Mouse (Mus musculus) ES-E14 (cell line): Measurements from ENCODE around the gene Rnf166. TPM values are rescaled to one million over a fixed set of nuclear protein-coding genes. Genes with fewer than 3 reads are reported as not detected.

Experiments used
- DNase-seq: peaks from one replicate; pipeline ENCODE4 v3.0.0-alpha.2; 2013; ENCODE audit warnings: low read depth, low spot score
- H3K27ac ChIP-seq: 2 replicates; pipeline ENCODE4 v1.5.1; 2012; ENCODE audit warnings: low read depth, mild to moderate bottlenecking, low read length, moderate library complexity, mixed read lengths; ENCODE audit not compliant: poor library complexity, insufficient read depth, severe bottlenecking
- H3K36me3 ChIP-seq: 2 replicates; pipeline ENCODE4 v1.6.1; 2012; ENCODE audit warnings: mild to moderate bottlenecking, low read length, moderate library complexity, mixed read lengths; ENCODE audit not compliant: control insufficient read depth, poor library complexity, insufficient read depth, severe bottlenecking
- H3K4me1 ChIP-seq, 2 experiments: fragments of 150-350 bp in 1 of 2; sonication (generic) in 1 of 2; 2 replicates each; pipeline ENCODE4 v1.6.1; 2012; ENCODE audit warnings: low read length in 2 of 2, mild to moderate bottlenecking in 1 of 2, mixed read lengths in 1 of 2; ENCODE audit not compliant: control insufficient read depth in 2 of 2, insufficient read depth in 2 of 2, poor library complexity in 1 of 2
- H3K4me3 ChIP-seq, 2 experiments: fragments of 150-350 bp in 1 of 2; sonication (generic) in 1 of 2; 2 replicates each; pipeline ENCODE4 v1.5.1; 2012; ENCODE audit warnings: low read length in 2 of 2, low read depth in 1 of 2, mild to moderate bottlenecking in 1 of 2, mixed read lengths in 1 of 2; ENCODE audit not compliant: insufficient read depth in 1 of 2, poor library complexity in 1 of 2, severe bottlenecking in 1 of 2
- H3K9ac ChIP-seq: 2 replicates; pipeline ENCODE4 v1.6.1; 2012; ENCODE audit warnings: low read depth, mild to moderate bottlenecking, low read length, mixed read lengths; ENCODE audit not compliant: poor library complexity, insufficient read depth, severe bottlenecking
- H3K9me3 ChIP-seq: fragments of 150-350 bp; sonication (generic); 2 replicates; pipeline ENCODE4 v1.6.1; 2012; ENCODE audit warnings: low read depth, mild to moderate bottlenecking, low read length; ENCODE audit not compliant: control insufficient read depth, insufficient read depth
- CHD2 ChIP-seq: IDR thresholded peaks from 2 replicates; pipeline ENCODE4 v1.6.1; 2014; ENCODE audit warnings: mild to moderate bottlenecking, low read depth, low read length, inconsistent platforms
- HCFC1 ChIP-seq: IDR thresholded peaks from 2 replicates; pipeline ENCODE4 v1.6.1; 2012; ENCODE audit warnings: low read length, inconsistent platforms, borderline replicate concordance; ENCODE audit not compliant: insufficient read depth
- MAFK ChIP-seq: IDR thresholded peaks from 2 replicates; pipeline ENCODE4 v1.6.1; 2014; ENCODE audit warnings: mild to moderate bottlenecking, low read depth, low read length, inconsistent platforms; ENCODE audit not compliant: insufficient read depth
- ZC3H11A ChIP-seq: IDR thresholded peaks from 2 replicates; pipeline ENCODE4 v1.6.1; 2012; ENCODE audit warnings: low read depth, mild to moderate bottlenecking, inconsistent platforms, low read length, borderline replicate concordance
- ZNF384 ChIP-seq: IDR thresholded peaks from 2 replicates; pipeline ENCODE4 v1.6.1; 2012; ENCODE audit warnings: low read depth, low read length, inconsistent platforms
- in situ Hi-C, 2 experiments: fragments of 600-800 bp; cut with MboI; formaldehyde crosslinking; loops; one replicate each; pipeline ENCODE4 v1.15.1; 2025; ENCODE audit warnings: low sequenced_read_pairs in 2 of 2, inconsistent platforms in 1 of 2; ENCODE audit not compliant: unreplicated experiment in 2 of 2
- total RNA-seq: library from RNA; depleted of rRNA; stranded (reverse); fragments of 300-350 nt; gene quantifications from 2 replicates; pipeline ENCODE4 v1.2.3, GENCODE M21; 2012

Gene Rnf166
- total RNA-seq, 1 experiment = 10.8 TPM

DNA sequence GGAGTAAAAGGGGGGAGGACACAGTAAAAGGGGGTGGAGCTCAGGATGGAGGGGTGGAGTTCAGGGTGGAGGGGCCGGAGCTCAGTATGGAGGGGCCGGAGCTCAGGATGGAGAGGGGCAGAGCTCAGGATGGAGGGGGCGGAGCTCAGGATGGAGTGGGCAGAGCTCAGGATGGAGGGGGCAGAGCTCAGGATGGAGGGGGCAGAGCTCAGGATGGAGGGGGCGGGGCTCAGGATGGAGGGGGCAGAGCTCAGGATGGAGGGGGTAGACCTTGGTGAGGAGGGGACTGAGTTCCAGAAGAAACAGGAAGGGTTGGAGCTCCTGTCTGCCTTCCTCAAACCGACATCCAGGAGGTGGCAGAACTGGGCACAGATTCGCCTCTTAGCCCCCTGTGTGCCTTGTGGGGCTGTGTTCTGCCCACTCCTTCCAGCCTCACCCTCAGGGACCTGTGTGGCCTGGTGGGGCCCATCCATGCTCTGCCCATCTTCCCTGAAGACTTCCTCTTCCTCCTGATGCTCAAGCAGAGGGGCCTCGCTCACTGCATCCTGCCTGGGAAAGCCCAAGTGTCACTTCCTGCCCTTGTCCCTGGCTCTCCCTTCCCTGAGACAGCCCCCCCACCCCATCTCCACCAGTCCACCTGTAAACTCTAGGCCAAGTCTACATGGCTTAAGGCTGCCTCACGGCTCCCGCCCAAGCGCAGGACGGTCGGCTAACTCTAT lies 21.3 kb upstream of the Rnf166 start:
- DNase-seq = no peak
- Histone ChIP-seq H3K4me1 (peaks cover 2 to 8% of the 10 kb centered on the region in 2 experiments; a peak in 1 of 4 replicates), H3K9ac (no peak overlapping the region), H3K9me3 (no peaks in the 10 kb centered on the region), H3K27ac (no peak overlapping the region), H3K36me3 (peaks cover 76% of the 10 kb centered on the region), H3K4me3 (peak overlapping the region; percentile 1 to 31; a peak in 2 of 4 replicates)
- in situ Hi-C loops = no loop called here
- TF ChIP-seq CHD2 = no peak
- no peak for TF ChIP-seq ZC3H11A

DNA sequence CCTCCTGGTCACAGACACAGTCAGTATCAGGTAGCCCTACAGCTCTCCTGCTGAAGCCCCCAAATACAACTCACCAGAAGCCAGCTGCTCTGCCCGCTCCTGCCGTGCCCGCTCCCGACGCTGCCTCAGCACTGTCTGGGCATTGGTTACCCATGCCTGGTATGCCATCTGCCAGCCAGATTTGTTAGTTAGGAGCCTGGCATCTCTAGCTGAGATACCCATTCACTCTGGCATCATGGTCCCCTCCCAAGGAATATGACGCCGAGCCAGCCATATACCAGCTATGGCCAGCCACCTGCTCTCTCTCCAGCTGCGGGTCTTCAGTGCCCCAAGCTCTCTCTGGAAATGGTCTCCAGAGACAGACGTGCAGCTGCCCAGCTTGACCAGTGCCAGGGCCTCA lies 12.5 kb upstream of the Rnf166 start:
- in situ Hi-C loops = no loop called here
- no peak overlapping the region for H3K9ac ChIP-seq
- no peak overlapping the region for H3K4me3 ChIP-seq
- no peak overlapping the region for H3K27ac ChIP-seq
- peaks cover 90% of the 10 kb centered on the region for H3K36me3 ChIP-seq
- no peak for DNase-seq
- H3K4me1 ChIP-seq = peaks cover 0 to 2% of the 10 kb centered on the region in 2 experiments; a peak in 1 of 4 replicates
- no peaks in the 10 kb centered on the region for H3K9me3 ChIP-seq
- TF ChIP-seq CHD2 = no peak

DNA sequence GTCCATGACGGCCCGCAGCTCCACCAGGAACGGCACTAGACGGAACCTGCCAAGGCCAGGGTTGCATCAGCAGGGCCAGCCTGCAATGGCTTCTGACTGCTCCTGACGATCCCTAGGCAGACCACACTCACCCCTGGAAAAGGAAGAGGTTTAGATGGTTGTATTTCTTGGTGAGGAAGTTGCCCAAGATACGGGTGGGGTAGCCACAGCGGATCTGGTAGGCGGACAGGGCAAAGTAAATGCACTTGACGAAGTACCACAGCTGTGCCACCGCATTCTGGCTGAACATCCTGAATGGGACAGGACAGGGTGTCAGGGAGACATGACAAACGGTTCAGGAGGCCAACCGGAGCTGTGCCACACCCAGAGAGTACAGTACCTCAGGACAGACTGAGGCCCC lies 9.0 kb upstream of the Rnf166 start:
- peaks cover 96% of the 10 kb centered on the region for H3K36me3 ChIP-seq
- TF ChIP-seq ZC3H11A (no peak), CHD2 (no peak), ZNF384 (no peak), MAFK (no peak), HCFC1 (no peak)
- no peak overlapping the region for H3K9ac ChIP-seq
- DNase-seq = no peak
- in situ Hi-C loops = no loop called here
- H3K9me3 ChIP-seq = no peaks in the 10 kb centered on the region
- H3K4me3 ChIP-seq = no peak overlapping the region
- H3K4me1 ChIP-seq = no peaks in the 10 kb centered on the region
- H3K27ac ChIP-seq = no peak overlapping the region

DNA sequence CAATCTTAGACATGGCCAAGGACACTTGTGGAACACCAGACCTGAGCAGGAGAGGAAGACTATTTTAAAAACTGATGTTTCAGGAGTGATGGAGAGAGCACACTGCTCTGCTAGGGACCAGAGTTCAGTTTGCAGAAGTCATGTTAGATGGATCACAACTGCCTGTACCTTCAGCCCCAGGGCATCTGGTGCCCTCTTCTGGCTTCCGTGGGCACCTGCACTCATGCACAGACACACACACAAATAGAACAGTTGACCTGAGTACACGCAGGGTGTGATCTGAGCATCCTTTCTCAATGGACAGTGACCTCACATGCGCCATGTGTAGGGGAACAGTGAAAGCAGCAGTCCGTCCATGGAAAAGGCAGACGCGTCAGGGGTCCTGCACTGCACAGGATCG lies 8.0 kb upstream of the Rnf166 start:
- no peak overlapping the region for H3K4me3 ChIP-seq
- in situ Hi-C loops = no loop called here
- no peak overlapping the region for H3K27ac ChIP-seq
- DNase-seq = no peak
- TF ChIP-seq ZC3H11A = no peak
- TF ChIP-seq MAFK = no peak
- TF ChIP-seq ZNF384 = no peak
- TF ChIP-seq CHD2 = no peak
- no peak for TF ChIP-seq HCFC1
- H3K9ac ChIP-seq = no peak overlapping the region
- no peaks in the 10 kb centered on the region for H3K9me3 ChIP-seq
- H3K36me3 ChIP-seq = peaks cover 97% of the 10 kb centered on the region
- no peaks in the 10 kb centered on the region for H3K4me1 ChIP-seq

DNA sequence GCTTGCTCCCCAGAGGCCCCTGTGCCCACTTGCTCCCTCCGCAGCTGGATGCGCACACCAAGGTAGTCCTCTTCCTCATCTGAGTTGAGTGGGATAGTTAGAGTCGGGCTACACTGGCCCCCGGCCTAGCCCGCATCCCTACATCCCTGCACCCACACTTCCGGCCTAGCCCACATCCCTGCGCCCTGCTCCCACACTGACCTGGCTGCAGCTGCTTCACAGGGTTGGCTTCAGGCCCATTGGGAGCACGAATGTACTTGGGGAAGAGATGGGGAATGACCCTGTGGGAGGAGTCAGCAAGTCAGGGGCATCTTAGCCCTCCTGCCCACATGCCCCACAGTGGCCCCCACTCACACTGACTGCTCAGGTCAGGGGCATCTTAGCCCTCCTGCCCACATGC lies 6.6 kb upstream of the Rnf166 start:
- DNase-seq = no peak
- H3K27ac ChIP-seq = no peak overlapping the region
- no peak for TF ChIP-seq HCFC1
- no peak overlapping the region for H3K4me3 ChIP-seq
- H3K4me1 ChIP-seq = no peaks in the 10 kb centered on the region
- peaks cover 88% of the 10 kb centered on the region for H3K36me3 ChIP-seq
- H3K9ac ChIP-seq = no peak overlapping the region
- no peaks in the 10 kb centered on the region for H3K9me3 ChIP-seq
- in situ Hi-C loops = no loop called here
